ENCODE assay signal across 8 mouse cellular contexts in genomic region chr17:24204846-24205245, GRCm38 (mm10). TPM values are rescaled to one million over a fixed set of nuclear protein-coding genes. Genes with fewer than 3 reads are reported as not detected.
DNase-seq lines count a peak whose midpoint lies in the region; ATAC-seq and TF ChIP-seq lines count a peak whose summit lies in the region.

No protein-coding gene starts in this region.

- no peaks in the 10 kb centered on the region for H3K36me3 ChIP-seq in testis, adult 2 months (ENCODE audit: control insufficient read depth, insufficient read depth, low read length)
- no peaks in the 10 kb centered on the region for H3K36me3 ChIP-seq in intestine, embryonic 15.5 days
- no peaks in the 10 kb centered on the region for H3K36me3 ChIP-seq in neural tube, embryonic 12.5 days

- peak; percentile 10 for DNase-seq in embryo, embryonic 9.5 days (ENCODE audit: extremely low spot score)
- no peak for DNase-seq in embryo, embryonic 11 days
- no peak for DNase-seq in testis, postnatal 14 days (ENCODE audit: low spot score)
- no peak for DNase-seq in left cerebral cortex, adult 8-10 months (ENCODE audit: low spot score in 2 of 2)
- no peak for DNase-seq in left cerebral cortex, postnatal 36 days (ENCODE audit: low spot score in 2 of 2)

- H3K4me2 ChIP-seq in intestine, embryonic 15.5 days (replicated peaks): peak overlapping the region; percentile 96
- peak overlapping the region; percentile 93 for H3K4me2 ChIP-seq in neural tube, embryonic 12.5 days (replicated peaks)

- peak; percentile 1; the same call in 1 of the 2 replicates for TF ChIP-seq POLR2A in testis, adult 2 months (IDR thresholded peaks at IDR 0.05; ENCODE audit: control insufficient read depth, low read depth, low read length)

- 7% methylated on average over 7 of the region's 7 CpGs for WGBS in intestine, embryonic 15.5 days
- WGBS in neural tube, embryonic 12.5 days: 19% methylated on average over 7 of the region's 7 CpGs

- no peaks in the 10 kb centered on the region for H3K27me3 ChIP-seq in testis, adult 2 months (ENCODE audit: control insufficient read depth, insufficient read depth, low read length)
- peaks cover 14% of the 10 kb centered on the region for H3K27me3 ChIP-seq in intestine, embryonic 15.5 days (replicated peaks)
- peaks cover 22% of the 10 kb centered on the region for H3K27me3 ChIP-seq in neural tube, embryonic 12.5 days (replicated peaks)

- no peak for TF ChIP-seq CTCF in testis, adult 2 months (IDR thresholded peaks at IDR 0.05; ENCODE audit: control insufficient read depth, insufficient read depth, insufficient replicate concordance, low read depth, low read length)

- H3K4me3 ChIP-seq in testis, adult 2 months (ENCODE audit: control insufficient read depth, low read depth, low read length): peak overlapping the region; percentile 84
- peak overlapping the region; percentile 73 for H3K4me3 ChIP-seq in intestine, embryonic 15.5 days (replicated peaks)
- H3K4me3 ChIP-seq in neural tube, embryonic 12.5 days: peak overlapping the region; percentile 59

- no peaks in the 10 kb centered on the region for H3K9me3 ChIP-seq in intestine, embryonic 15.5 days
- H3K9me3 ChIP-seq in neural tube, embryonic 12.5 days: no peaks in the 10 kb centered on the region

- peak overlapping the region; percentile 78 for H3K9ac ChIP-seq in intestine, embryonic 15.5 days
- H3K9ac ChIP-seq in neural tube, embryonic 12.5 days: peak overlapping the region; percentile 69

- peaks cover 47% of the 10 kb centered on the region for H3K4me1 ChIP-seq in testis, adult 2 months (ENCODE audit: control insufficient read depth, insufficient read depth, low read length)
- H3K4me1 ChIP-seq in intestine, embryonic 15.5 days (replicated peaks): peaks cover 75% of the 10 kb centered on the region
- H3K4me1 ChIP-seq in neural tube, embryonic 12.5 days: peaks cover 59% of the 10 kb centered on the region

- intact Hi-C loops in left cerebral cortex, postnatal 36 days (cut with DNase I): loop anchor here (5.0 kb wide), 1 partner anchor 147 kb away; the partner anchor contains the start of genes Abca17 and Abca3

- no peak for ATAC-seq in intestine, embryonic 15.5 days
- ATAC-seq in neural tube, embryonic 12.5 days (ENCODE audit: low FRiP score, low read depth): no peak

- peak overlapping the region; percentile 15; the same call in 1 of the 2 replicates for H3K27ac ChIP-seq in testis, adult 2 months (ENCODE audit: control insufficient read depth, insufficient read depth, low read depth, low read length)
- H3K27ac ChIP-seq in intestine, embryonic 15.5 days: 0 out of 2 replicates have a peak overlapping the region, but pooled peaks have one; percentile 48
- no peak overlapping the region for H3K27ac ChIP-seq in neural tube, embryonic 12.5 days

RNA-seq across cellular contexts. Expression of gene Tbc1d24, which starts 0.5 kb away (rescaled TPM):
- 7.0 and 9.5 TPM in 2 replicates for polyA plus RNA-seq in testis, adult 2 months (2012; rRNA removed)
- polyA plus RNA-seq in intestine, embryonic 15.5 days (2015; fragmentation: Nextera tagmentation; extraction: Ambion mirVana): 4.7 and 5.9 TPM in 2 replicates
- polyA plus RNA-seq in neural tube, embryonic 12.5 days (2016; fragmentation: Nextera tagmentation; extraction: Ambion mirVana): 12.4 and 13.0 TPM in 2 replicates
- total RNA-seq in left cerebral cortex, adult 8-10 months (2022): 10 to 100 TPM; 59.5 to 65.9 (median 63.6) TPM
- total RNA-seq in left cerebral cortex, postnatal 36 days (2021): 10 to 100 TPM; 64.4 to 65.5 TPM

RNA-seq across cellular contexts. Expression of gene Ntn3, which starts 4.5 kb away (rescaled TPM):
- polyA plus RNA-seq in testis, adult 2 months (2012; rRNA removed): 0.35 and 0.54 TPM in 2 replicates
- 5.9 and 6.2 TPM in 2 replicates for polyA plus RNA-seq in intestine, embryonic 15.5 days (2015; fragmentation: Nextera tagmentation; extraction: Ambion mirVana)
- 9.0 and 10.6 TPM in 2 replicates for polyA plus RNA-seq in neural tube, embryonic 12.5 days (2016; fragmentation: Nextera tagmentation; extraction: Ambion mirVana)
- total RNA-seq in left cerebral cortex, adult 8-10 months (2022): 10 to 100 TPM in 2 of 4 experiments, 1 to 10 TPM in 2; 9.5 to 10.6 (median 9.9) TPM
- total RNA-seq in left cerebral cortex, postnatal 36 days (2021): 10 to 100 TPM; 10.0 to 10.4 TPM

RNA-seq across cellular contexts. Expression of gene Tedc2, which starts 15.8 kb away (rescaled TPM):
- 4.0 and 4.1 TPM in 2 replicates for polyA plus RNA-seq in testis, adult 2 months (2012; rRNA removed)
- polyA plus RNA-seq in intestine, embryonic 15.5 days (2015; fragmentation: Nextera tagmentation; extraction: Ambion mirVana): 9.9 and 10.1 TPM in 2 replicates
- 13.5 and 14.2 TPM in 2 replicates for polyA plus RNA-seq in neural tube, embryonic 12.5 days (2016; fragmentation: Nextera tagmentation; extraction: Ambion mirVana)
- total RNA-seq in left cerebral cortex, adult 8-10 months (2022): 10 to 100 TPM in 2 of 4 experiments, 1 to 10 TPM in 2; 8.6 to 10.2 (median 10.1) TPM
- 10 to 100 TPM in 1 of 2 experiments, 1 to 10 TPM in 1; 9.4 to 14.2 TPM for total RNA-seq in left cerebral cortex, postnatal 36 days (2021)

RNA-seq across cellular contexts. Expression of gene Atp6v0c, which starts 35.3 kb away (rescaled TPM):
- polyA plus RNA-seq in testis, adult 2 months (2012; rRNA removed): 329 and 345 TPM in 2 replicates
- polyA plus RNA-seq in intestine, embryonic 15.5 days (2015; fragmentation: Nextera tagmentation; extraction: Ambion mirVana): 572 and 634 TPM in 2 replicates
- 671 and 684 TPM in 2 replicates for polyA plus RNA-seq in neural tube, embryonic 12.5 days (2016; fragmentation: Nextera tagmentation; extraction: Ambion mirVana)
- total RNA-seq in left cerebral cortex, adult 8-10 months (2022): 1,000 to 10,000 TPM; 1,111 to 1,205 (median 1,168) TPM
- total RNA-seq in left cerebral cortex, postnatal 36 days (2021): 1,000 to 10,000 TPM; 1,241 to 1,448 TPM

RNA-seq across cellular contexts. Expression of gene Amdhd2, which starts 41.3 kb away (rescaled TPM):
- 116 and 135 TPM in 2 replicates for polyA plus RNA-seq in testis, adult 2 months (2012; rRNA removed)
- polyA plus RNA-seq in intestine, embryonic 15.5 days (2015; fragmentation: Nextera tagmentation; extraction: Ambion mirVana): 34.3 and 43.5 TPM in 2 replicates
- polyA plus RNA-seq in neural tube, embryonic 12.5 days (2016; fragmentation: Nextera tagmentation; extraction: Ambion mirVana): 36.0 and 41.2 TPM in 2 replicates
- 10 to 100 TPM; 34.8 to 48.2 (median 40.3) TPM for total RNA-seq in left cerebral cortex, adult 8-10 months (2022)
- 10 to 100 TPM; 29.1 to 29.5 TPM for total RNA-seq in left cerebral cortex, postnatal 36 days (2021)
